Mouse (Mus musculus) layer of hippocampus, adult 6 months (tissue): ENCODE data around the gene Gm17364. TPM values are rescaled to one million over a fixed set of nuclear protein-coding genes. Genes with fewer than 3 reads are reported as not detected.

Experiments used
- long read RNA-seq, 2 experiments: library from polyadenylated mRNA; unstranded; transcript quantifications; one replicate each; pipeline ENCODE4 v2.0.0; 2019 to 2020
- polyA plus RNA-seq: library from polyadenylated mRNA; unstranded; fragments of <200 nt; fragmentation: Nextera tagmentation; gene quantifications from 2 replicates; pipeline ENCODE4 v1.2.3, GENCODE M21; 2021

Gm17364 gene
- not detected in 2 replicates for polyA plus RNA-seq
- long read RNA-seq, experiment 1, partial matches to known transcripts, result 0 of 11 reads
- long read RNA-seq, experiment 1, other reads (novel, unspliced or antisense), result 11 of 11 reads
- long read RNA-seq, experiment 2, partial matches to known transcripts, result 0 of 11 reads
- long read RNA-seq, experiment 2, other reads (novel, unspliced or antisense), result 11 of 11 reads

GRCm38 (mm10) chr13:41273927-41274650, at the start of gene Gm17364:
Gene Gm17364 (minus strand): TSS chr13:41273977.

GRCm38 (mm10) chr13:41249538-41250317, 24.0 kb downstream of the Gm17364 start, which contains the start of gene Smim13:
Gene Smim13 (plus strand): TSS chr13:41249844.

Other genes starting within 250 kb of the Gm17364 start
- 0.84 and 1.0 TPM in 2 replicates for gene Mak, start 194.3 kb downstream of the Gm17364 start, polyA plus RNA-seq
- gene Gcm2, start 162.9 kb downstream of the Gm17364 start, polyA plus RNA-seq, result not detected in 2 replicates
- not detected in 2 replicates for gene Sycp2l, start 159.7 kb downstream of the Gm17364 start, polyA plus RNA-seq
- gene Elovl2, start 53.6 kb downstream of the Gm17364 start, polyA plus RNA-seq, result 14.4 and 16.0 TPM in 2 replicates
- gene Smim13, start 24.1 kb downstream of the Gm17364 start, polyA plus RNA-seq, result 24.9 and 25.6 TPM in 2 replicates
- gene Nedd9, start 213.4 kb upstream of the Gm17364 start, polyA plus RNA-seq, result 4.1 and 5.5 TPM in 2 replicates